Mouse (Mus musculus) WW6 (cell line): Measurements from ENCODE around the gene Vipas39.
"Not testable (repeated sequence)": the region's sequence is repeated elsewhere in the genome, so short reads cannot be mapped to it uniquely, and the experiment has no call there.

Source experiments
- DNase-seq: peaks from one replicate; pipeline ENCODE4 v3.0.0-alpha.2; 2013; ENCODE audit warnings: low read depth, low spot score

The Vipas39 gene

DNA sequence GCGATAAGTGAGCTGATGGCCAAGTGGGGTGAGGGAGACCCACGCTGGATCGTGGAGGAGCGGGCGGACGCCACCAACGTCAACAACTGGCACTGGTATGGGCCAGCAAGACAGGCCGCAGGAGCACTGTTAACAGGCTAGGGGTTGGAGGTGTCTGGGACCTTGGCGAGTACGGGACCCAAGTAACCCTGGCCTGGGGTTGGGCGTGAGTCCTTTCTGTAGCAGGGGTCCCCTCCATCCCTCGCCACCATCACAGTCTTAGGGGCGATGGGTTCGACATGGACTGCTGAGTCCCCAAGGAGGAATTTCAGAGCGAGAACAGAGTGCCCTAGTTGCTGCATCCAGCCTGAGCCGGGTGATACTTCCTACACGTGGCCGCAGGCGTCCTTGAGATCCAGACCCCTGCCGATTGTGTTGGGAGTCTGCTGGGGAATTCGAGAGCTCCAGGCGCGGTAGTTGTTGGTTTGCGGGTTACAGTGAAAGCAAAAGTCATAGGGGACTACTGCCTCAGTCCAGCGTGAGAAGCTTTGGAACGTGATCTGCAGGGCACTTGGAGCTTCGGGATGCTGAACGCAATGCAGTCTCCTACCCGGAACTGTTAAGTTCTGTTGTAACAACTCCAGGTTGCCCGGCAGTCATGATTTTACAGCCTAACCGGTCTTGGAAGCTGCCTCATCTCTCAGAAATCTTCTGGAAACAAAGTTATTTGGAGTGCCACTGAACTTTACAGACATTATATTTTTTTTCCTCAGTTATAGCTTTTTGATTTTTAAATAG is 959 bp upstream of the Vipas39 start:
- no peak for DNase-seq

DNA sequence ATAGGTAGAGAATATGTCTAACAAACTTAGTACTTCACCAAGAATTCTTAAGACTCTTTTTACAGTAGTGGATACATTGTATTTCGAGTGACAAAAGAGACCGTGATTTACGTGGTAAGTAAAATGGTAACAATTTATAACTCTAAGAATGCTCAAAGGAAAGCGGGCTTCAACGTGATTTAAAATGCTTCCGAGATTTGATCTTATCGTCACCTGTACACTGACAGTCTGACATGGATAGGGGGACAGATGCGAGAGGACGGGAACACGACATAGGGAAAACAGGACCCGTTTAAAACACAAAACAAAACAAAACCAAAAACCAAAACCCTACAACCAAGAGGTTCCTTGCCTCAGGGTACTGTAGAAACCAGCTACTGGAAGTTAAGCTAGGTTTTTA is 612 bp downstream of the Vipas39 start:
- DNase-seq: no peak

DNA sequence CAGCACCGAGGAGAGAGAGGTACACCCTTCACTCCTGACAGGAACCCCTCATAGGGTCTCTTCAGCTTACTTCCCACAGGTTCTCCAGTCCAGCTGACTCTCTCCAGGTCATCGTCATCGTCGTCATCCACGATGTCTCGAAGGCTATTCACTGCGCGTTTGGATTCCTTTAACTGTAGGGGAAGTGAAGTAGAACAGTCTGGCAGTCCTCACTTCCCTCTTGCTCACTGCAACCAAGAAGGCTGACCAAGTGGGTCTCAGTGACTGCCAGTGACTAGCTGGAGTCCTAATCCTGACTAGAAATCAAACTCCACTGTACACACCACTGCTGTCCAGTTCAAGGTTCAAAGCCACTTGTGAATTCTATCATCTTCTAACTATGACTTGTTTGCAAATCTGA is 5.5 kb downstream of the Vipas39 start:
- DNase-seq: no peak

DNA sequence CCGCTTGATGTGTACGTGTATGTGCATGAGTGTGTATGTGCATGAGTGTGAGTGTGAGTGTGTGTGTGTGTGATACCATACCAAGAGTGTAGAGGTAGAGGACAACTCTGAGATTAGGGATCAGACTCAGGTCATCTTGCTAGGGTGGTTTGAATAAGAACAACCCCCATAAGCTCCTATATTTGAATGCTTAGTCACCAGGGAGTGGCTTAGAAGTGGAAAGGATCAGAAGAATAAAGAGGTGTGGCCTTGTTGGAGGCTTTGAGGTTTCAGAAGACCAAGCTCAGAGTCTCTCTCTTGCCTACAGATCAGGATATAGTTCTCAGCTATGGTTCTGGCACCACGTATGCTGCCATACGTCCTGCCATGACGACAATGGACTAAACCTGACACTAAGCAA is 9.4 kb downstream of the Vipas39 start:
- DNase-seq: no peak

DNA sequence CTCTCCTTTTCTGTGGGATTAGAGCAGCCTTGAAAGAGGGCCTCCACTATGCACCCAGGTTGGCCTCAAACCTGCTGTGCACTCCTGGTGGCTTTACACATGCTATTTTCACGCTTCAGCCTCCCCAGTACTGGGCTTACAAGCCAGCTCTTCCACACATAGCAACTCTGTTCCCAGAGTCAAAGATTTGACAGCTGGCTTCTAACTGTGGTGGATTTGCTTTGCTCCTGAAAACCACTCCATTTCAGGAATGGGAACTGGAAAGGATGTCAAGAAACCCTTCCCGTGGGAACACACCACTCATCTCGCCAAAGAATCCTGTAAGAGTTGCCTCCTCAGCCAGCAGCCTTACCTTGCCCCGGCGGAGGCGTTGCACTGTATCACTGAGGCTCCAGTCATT is 12.2 kb downstream of the Vipas39 start:
- no peak for DNase-seq

DNA sequence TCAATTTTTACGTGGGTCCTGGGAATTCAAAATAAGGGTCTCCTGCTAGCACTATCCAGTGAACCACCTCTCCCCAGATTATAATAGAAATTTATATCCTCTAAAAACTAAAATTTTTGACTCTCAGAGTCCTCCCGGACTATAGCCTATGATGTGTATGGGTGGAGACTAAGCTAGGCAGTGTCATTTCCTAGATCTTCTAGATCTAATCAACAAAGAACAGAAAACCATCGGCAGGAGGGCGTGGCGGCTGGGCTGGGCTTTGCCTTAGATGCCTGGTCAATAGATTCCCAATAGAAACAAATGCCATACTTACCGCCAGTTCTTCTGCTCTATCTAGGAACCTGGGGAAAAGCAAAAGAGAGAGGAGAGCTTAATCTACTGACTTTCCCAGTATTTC is 15.9 kb downstream of the Vipas39 start:
- DNase-seq: no peak

DNA sequence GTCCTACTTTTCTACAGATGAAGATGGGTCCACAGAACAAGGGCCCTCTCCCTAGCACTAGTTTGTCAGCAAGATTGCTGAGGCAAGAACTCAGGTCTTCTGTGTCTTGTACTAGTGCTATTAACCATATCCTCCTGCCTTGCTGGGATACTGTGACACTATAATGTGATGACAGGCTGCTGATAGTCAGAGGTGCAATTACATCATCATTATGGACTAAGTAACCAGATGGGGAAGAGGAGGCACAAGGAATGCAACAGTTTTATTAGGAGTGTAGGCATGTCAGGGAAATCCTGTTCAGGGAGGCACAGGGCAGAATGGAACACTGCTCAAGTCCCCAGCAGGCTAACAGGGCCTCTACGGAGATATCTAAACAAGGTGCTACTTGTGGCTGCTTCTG is 27.4 kb downstream of the Vipas39 start, which contains the start of gene Noxred1:
Gene Noxred1, minus strand, starts transcription at position 101 of the 400 bp plus-strand sequence.
- no peak for DNase-seq

DNA sequence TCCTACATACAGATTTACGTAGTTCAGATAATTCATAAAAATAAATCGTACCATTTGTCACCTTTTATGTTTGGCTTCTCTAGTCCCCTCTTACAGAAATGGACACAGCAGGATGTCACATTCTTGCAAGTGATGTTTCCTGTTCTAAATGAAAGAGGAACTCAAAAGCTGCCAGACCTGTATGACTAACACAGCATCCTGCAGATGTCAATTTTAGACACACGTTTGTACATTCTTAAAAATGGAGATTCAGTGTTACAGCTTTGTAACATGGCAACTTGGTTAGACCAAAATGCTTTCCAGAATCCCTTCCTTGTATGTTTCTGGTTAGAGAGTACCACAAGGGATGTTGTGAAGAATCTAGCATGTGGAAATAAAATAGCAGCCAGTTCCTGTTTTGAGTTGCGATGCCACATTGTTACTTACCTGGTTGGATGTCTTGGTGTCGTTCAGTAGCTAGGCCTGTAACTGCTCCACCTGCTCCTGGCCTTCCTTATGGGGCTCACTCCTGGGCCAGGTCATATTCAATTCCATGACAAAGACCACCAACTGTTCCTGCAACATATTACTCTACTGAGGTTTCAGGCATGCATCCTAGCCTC is 29.1 kb downstream of the Vipas39 start:
- no peak for DNase-seq

DNA sequence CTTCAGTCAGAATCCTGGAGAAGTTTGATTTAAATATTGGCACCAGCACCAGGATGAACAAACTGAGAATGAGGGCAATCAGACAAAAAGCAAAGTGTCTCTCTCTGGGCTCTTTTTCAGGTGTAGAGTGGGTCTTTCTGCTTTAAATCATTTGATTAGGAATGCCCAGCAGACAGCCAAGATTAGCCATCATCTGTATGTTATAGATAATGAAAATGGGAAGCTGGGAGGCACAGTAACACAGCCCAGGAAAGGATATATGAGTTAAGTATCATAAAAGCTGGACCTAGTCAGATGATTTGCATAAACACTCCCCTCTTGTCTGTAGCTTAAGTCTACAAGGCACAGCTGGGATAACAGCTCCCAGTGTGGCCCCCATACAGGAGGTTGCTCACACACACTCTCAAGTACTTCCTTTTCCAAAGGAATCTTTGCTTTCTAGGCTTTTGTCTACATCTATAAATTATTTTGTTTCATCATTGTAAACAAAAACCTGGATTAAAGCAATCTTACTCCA is 35.6 kb downstream of the Vipas39 start:
- no peak for DNase-seq

DNA sequence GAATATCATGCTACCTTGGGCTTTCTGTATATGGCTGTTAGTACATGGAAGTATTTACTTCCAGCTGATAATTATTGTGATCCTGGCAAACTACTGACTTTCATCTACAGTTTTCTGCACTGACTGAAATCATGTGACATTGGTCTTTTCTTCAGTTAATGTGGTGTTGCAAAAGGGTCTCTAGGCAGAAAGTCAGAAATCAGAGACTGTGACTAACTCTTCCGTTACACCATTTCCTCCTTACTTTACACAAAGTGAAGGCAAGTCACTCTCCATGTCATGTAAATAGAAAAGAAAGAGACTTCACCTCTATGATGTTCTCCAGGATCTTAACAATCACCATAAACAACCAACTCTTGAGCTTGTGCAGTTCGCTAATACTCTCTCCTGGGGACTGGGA is 36.4 kb downstream of the Vipas39 start:
- DNase-seq: no peak

DNA sequence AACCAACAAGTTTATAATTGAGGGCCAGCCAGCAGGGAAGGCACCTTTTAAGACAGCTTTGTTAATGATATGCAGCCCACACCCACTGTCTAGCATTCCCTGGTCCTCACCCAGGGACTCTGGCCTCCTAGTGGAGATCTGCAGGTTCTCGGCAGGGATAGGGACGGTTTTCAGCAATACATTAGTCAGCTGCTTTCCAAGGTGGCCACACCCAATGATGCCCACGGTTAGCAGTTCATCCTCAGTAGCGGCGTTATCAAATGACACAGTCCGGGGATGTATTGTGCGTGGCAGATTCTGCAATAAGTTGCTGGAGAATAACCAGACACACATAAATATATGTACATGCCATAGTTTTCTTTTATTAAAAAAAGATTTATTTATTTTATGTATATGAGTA is 39.3 kb downstream of the Vipas39 start:
- peak; percentile 62 for DNase-seq

DNA sequence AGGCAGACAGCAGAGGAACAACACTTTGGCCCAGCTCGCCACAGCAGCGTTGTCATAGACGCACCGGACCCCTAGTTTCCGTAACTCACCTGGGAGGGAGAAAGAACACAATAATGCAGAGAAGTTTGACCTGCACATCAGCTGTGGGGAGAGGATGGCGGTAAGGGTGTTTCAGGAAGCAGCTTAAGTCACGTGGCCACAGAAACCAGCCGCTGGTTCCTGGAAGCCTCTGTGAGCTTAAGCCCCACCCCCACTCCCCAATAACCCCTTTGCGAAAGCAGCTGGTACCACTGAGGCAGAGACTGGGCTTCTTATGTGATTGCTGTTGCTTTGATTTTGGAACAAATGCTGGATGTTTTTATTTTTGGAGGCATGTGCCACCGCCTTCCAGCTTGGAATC is 41.1 kb downstream of the Vipas39 start:
- DNase-seq: peak; percentile 28

DNA sequence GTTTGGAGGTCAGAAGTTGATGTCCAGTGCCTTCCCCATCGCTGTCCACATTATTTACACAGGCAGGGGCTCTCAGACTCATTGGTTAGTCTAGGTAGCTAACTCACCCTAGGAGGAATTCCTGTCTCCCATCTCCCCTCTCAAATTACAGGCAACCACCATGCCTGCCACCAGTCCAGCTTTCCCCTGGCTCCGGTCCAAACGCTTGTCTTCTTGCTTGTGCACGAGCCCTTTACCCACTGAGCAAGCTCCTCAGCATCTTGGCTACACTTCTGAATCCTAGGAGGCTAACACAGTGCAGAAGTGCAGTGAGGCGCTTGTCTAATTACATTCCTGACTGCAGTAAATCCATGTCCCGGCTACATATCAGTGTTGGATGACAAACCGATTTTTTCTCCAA is 46.7 kb downstream of the Vipas39 start:
- DNase-seq: no peak

DNA sequence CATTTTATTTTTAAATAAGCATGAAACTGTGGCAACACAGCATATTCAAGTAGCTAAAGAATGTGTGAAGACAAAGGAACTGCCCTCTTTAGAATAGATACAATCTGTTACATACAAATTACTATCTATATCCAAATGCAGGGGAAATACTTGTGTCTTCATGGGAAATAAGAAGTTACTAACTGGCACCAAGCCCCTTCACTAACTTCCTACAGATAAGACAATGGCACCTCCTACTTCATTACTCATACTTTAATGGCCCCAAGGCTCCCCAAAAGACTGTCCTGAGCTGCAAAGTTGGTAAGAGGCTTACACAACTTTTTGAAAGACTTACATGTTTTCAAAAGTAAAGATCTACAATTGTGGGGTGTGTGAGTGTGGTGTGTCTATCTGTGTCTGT is 48.5 kb downstream of the Vipas39 start:
- no peak for DNase-seq

DNA sequence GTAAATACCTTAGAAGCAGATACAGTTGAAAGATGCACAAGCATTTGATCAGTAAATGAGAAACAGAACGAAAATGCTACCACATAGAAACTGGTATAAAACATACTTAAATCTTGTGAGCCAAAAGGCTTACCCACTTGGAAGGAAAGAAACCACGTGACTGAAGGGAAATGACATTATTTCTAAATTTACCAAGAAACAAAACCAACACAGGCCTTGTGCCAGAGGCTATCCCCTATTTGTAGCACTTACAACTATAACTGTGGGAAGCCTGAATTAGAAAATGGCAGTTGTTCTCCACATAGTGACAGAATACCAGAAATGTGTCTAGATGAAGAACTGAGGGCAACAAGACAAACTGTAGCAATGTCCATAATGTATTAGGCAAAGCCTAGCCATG is 50.0 kb downstream of the Vipas39 start:
- DNase-seq: no peak

DNA sequence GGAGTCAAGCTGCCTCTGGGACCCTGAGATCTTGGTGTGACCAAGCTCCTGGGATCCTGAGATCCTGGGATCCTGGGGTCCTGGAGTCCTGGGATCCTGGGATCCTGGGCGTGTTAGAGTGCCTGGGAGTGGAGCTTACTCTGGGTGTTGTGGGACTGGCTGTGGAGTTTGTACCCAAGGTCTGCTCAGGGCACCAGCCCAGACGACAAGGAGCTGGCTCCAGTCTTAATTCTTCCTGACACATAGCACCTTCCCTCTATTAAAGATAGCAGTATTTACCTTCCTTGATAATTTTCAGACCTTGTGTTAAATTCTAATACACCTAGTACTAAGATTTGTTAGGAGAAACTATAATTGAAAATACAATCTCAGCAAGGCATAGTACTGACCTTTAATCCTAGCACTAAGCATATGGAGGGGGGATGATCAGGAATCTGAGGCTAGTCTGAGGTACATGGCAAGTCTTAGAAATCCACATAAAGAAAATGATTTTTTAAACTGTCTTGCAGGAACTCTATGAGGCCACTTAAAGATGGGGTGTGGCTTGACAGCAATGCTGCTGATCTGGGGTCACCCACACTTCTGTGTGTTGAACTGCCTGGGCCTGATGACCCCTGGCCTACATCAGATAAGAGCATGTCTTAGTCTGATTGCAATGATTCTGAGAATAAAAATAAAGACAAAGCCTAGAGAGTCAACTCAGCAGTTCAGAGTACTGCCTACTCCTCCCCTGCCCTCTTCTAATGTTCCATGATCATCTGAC is 53.0 kb downstream of the Vipas39 start:
- DNase-seq: no peak

DNA sequence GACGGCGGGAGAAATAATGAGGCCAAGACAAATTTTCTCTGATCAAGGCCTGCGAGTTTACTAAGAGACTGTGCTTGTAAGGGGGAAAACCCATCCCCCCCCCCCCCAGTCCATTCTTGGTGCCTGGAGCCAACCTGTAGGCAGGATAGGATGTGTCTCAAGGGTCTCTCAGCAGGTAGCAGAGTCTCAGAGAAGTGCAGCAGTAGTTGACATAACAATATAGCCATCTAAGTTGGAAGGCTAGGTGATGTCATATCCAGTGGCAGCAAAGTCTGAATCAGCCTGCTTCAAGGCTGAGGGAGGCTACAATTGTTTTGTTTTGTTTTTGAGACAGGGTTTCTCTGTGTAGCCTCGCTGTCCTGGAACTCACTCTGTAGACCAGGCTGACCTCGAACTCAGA is 60.3 kb downstream of the Vipas39 start:
- not testable (repeated sequence) for DNase-seq

DNA sequence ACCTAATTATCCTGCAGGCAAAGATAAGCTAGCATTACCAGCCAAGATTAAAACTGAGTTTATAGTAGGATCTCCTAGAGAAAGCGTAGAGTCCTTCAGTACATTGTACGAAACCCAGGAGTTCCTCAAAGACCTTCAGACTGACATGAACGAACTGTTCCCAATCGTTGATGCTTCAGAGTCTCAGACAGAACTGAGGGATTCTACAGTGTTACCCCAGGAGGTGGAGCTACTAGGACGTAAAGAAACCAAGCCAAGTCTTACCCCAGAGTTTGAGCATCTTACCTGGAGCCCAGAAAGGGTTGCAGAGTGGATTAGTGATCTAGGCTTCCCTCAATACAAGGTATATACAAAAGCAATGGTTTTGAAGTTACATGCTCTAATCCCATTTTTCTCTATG is 64.4 kb downstream of the Vipas39 start:
- no peak for DNase-seq

DNA sequence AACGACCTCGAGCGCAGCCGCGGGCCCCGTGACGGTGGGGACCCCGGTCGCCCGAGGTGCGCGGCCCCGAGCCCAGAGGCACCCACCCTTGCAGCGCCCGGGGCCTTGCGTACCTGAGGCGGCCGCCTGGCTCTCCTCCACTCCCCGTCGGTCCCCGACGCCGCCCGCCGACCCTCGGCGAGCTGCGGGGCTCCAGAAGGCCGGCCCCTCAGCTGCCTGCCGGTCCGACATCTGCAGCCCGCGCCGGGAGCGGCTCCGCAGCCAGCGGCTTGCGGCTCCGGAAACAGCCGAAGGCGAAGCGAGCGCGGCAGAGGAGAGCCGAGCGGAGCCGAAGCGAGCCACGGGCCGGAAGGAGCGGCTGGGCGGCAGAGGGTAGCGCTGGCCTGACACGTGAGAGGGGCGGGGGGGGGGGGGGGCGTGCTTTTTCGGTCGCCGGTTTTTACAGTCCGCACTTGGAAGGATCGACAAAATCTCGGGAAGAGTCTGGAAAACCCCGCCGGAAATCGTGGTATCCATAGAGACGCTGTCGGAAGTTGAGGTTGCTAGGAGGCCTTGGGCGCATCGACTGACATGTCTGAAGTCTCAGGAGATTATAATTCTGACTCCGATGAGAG is 66.0 kb downstream of the Vipas39 start, which contains the start of gene Tmed8:
Gene Tmed8, minus strand, starts transcription at position 482 of the 614 bp plus-strand sequence.
- peak; percentile 49 for DNase-seq

DNA sequence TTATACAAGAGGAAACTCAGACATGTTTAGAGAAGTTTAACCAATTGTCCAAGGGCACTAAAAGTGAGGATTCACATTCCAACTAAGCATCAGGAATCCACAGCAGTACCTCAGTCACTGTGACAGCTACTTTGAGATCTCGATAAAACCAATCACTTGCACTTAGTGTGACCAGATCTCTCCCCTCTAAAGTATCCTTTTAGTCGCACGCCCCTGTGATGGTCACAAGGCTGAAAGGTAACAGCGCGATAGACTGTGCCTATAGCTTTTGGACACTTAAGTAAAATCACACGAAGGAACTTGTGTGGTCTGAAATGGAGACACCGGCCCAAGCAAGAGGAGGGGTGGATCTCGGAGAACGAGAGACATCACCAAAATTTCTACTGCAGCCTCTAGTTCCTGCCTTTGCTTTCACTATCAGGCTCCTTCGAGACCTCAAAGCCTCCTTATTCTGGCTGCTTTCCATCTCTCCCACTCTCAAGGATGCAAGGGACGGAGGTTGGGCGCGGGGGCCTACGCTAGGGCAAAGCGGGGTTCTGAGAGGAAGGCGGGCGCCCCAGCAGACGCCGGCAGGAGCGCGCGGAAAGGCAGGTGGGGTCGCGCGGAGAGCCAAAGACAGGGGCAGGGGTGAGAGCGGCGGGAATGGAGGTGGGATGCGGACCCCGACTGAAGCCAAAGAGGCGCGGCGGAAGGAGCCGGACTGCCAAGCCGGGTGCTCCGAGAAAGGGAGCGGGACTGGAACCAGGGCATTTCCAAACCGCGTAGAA is 66.7 kb downstream of the Vipas39 start, which contains the start of gene Samd15:
Gene Samd15, plus strand, starts transcription at position 518 of the 767 bp plus-strand sequence.
- DNase-seq: no peak

DNA sequence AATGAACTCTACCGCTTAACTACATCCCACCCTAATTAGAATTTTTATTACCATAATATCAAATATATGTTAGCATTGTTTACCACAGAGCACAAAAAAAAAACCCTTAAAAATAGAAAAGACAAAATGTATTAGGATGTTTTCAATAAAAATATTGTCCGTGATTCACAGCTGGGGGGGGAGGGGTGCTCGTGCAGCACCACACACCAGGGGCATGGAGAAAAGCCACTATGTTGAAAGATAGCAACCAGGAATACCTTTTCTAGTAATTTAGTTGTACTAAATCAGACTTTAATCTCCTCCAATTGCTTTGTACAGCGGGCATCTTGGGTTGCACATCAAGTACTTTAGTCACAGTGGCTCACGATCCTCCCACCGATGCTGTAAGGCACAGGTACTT is 67.3 kb downstream of the Vipas39 start:
- no peak for DNase-seq
